Mouse (Mus musculus) liver, embryonic 15.5 days (tissue): ENCODE data around the gene Fars2. TPM values are rescaled to one million over a fixed set of nuclear protein-coding genes. Genes with fewer than 3 reads are reported as not detected.

ENCODE experiments used
- ATAC-seq: fragments of 200-750 bp; cut with Nextera tagmentation; 2 replicates; pipeline ENCODE4 v1.8.0; 2017; ENCODE audit warnings: moderate number of reproducible peaks, mild to moderate bottlenecking, moderate library complexity; ENCODE audit not compliant: insufficient read depth
- H3K27ac ChIP-seq: fragments of 300-500 bp; sonication (generic); replicated peaks from 2 replicates; pipeline ENCODE4 v1.5.1; 2015; ENCODE audit warnings: mild to moderate bottlenecking, inconsistent platforms
- H3K27me3 ChIP-seq: fragments of 300-500 bp; sonication (generic); 2 replicates; pipeline ENCODE4 v1.6.1; 2015; ENCODE audit warnings: mild to moderate bottlenecking, inconsistent platforms
- H3K36me3 ChIP-seq: fragments of 300-500 bp; sonication (generic); replicated peaks from 2 replicates; pipeline ENCODE4 v1.6.1; 2015; ENCODE audit warnings: moderate library complexity, mild to moderate bottlenecking, inconsistent platforms
- H3K4me1 ChIP-seq: fragments of 300-500 bp; sonication (generic); replicated peaks from 2 replicates; pipeline ENCODE4 v1.6.1; 2015; ENCODE audit warnings: inconsistent platforms
- H3K4me2 ChIP-seq: fragments of 300-500 bp; sonication (generic); 2 replicates; pipeline ENCODE4 v1.6.1; 2015; ENCODE audit warnings: moderate library complexity, mild to moderate bottlenecking, inconsistent platforms
- H3K4me3 ChIP-seq: fragments of 300-500 bp; sonication (generic); replicated peaks from 2 replicates; pipeline ENCODE4 v1.5.1; 2015; ENCODE audit warnings: mild to moderate bottlenecking, inconsistent platforms
- H3K9ac ChIP-seq: fragments of 300-500 bp; sonication (generic); 2 replicates; pipeline ENCODE4 v1.6.1; 2015; ENCODE audit warnings: moderate library complexity, mild to moderate bottlenecking, inconsistent platforms
- H3K9me3 ChIP-seq: fragments of 300-500 bp; sonication (generic); replicated peaks from 2 replicates; pipeline ENCODE4 v1.6.1; 2016; ENCODE audit warnings: inconsistent platforms
- WGBS: fragments of 180-500 bp; shearing (Covaris S2); methylation state at CpG from one replicate; pipeline ENCODE4 v1.1.7; 2015; ENCODE audit warnings: mixed read lengths; ENCODE audit not compliant: insufficient replicate concordance; 5-methylcytosine and 5-hydroxymethylcytosine counted together
- polyA plus RNA-seq: library from polyadenylated mRNA; unstranded; fragments of >200 nt; fragmentation: Nextera tagmentation; extraction: Ambion mirVana; gene quantifications from 2 replicates; pipeline ENCODE4 v1.2.1, GENCODE M21; 2015

Fars2 gene
- polyA plus RNA-seq, 1 experiment from 2014 or later: 26.7 TPM

DNA sequence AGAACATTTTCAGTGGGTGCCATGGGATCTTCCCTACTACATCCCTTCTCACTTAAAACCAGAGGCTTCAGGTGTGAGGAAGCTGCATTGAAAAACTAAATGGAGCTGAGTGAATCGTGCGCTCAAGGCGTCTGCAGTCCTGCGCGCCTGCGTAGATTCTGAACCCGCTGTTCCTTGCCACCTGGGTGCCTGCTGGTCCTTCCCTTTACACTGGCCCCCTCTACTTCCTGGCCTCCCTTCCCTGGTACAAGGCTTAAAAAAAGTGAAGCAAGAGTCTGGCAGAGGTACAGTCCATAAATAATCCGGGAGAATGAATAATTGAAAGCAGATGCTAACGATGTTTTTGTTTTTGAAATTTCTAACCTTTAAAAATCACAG is 619.4 kb downstream of the Fars2 start:
- H3K4me2 ChIP-seq: peak overlapping the region; percentile 63
- H3K27ac ChIP-seq: no peak overlapping the region
- no peaks in the 10 kb centered on the region for H3K36me3 ChIP-seq
- 11% methylated on average over 9 of the region's 9 CpGs for WGBS
- no peaks in the 10 kb centered on the region for H3K9me3 ChIP-seq
- no peak overlapping the region for H3K9ac ChIP-seq
- H3K4me1 ChIP-seq: 0 out of 2 replicates have a peak, but pooled peaks cover 5% of the 10 kb centered on the region
- 0 out of 2 replicates have a peak, but pooled peaks have one; percentile 2 for ATAC-seq
- H3K27me3 ChIP-seq: peaks cover 65% of the 10 kb centered on the region
- peak overlapping the region; percentile 48 for H3K4me3 ChIP-seq

GRCm38 (mm10) chr13:36750056-36750455 is 632.8 kb downstream of the Fars2 start:
- H3K4me1 ChIP-seq: no peaks in the 10 kb centered on the region
- WGBS: 47% methylated on average over 2 of the region's 2 CpGs
- no peak overlapping the region for H3K4me3 ChIP-seq
- no peak overlapping the region for H3K4me2 ChIP-seq
- no peaks in the 10 kb centered on the region for H3K9me3 ChIP-seq
- no peak overlapping the region for H3K27ac ChIP-seq
- no peak for ATAC-seq
- H3K27me3 ChIP-seq: no peaks in the 10 kb centered on the region
- no peak overlapping the region for H3K9ac ChIP-seq
- H3K36me3 ChIP-seq: no peaks in the 10 kb centered on the region

DNA sequence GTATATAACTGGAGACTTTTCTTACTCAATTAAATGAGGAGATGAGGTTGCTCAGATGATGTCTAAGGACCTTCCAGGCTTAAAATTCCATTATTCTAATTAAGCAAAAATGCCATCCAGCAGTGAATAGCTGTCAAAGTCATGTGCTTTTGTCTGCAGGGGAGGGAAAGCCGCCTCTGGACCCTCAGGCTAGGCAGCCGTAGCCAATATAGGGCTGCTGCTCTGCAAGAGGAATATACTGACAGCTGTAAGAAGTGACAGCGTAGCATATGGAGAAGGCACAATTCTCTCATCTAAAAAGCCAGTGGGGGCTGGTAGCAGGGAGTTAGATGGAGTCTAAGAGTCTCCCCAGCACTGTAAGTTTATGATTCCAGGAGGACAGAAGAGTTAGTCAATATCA is 634.6 kb downstream of the Fars2 start:
- ATAC-seq: no peak
- WGBS: 43% methylated on average over 3 of the region's 3 CpGs
- H3K36me3 ChIP-seq: no peaks in the 10 kb centered on the region
- no peak overlapping the region for H3K4me2 ChIP-seq
- H3K4me3 ChIP-seq: no peak overlapping the region
- H3K4me1 ChIP-seq: no peaks in the 10 kb centered on the region
- H3K9me3 ChIP-seq: no peaks in the 10 kb centered on the region
- H3K9ac ChIP-seq: no peak overlapping the region
- no peak overlapping the region for H3K27ac ChIP-seq
- H3K27me3 ChIP-seq: no peaks in the 10 kb centered on the region

- Histone ChIP-seq H3K27me3 (no peaks in the 10 kb centered on the region), H3K4me2 (no peak overlapping the region), H3K4me3 (no peak overlapping the region), H3K9ac (no peak overlapping the region), H3K4me1 (no peaks in the 10 kb centered on the region), H3K36me3 (no peaks in the 10 kb centered on the region), H3K9me3 (no peaks in the 10 kb centered on the region), H3K27ac (no peak overlapping the region)
- WGBS: 48% methylated on average over 2 of the region's 2 CpGs
- ATAC-seq: no peak
Measured at GRCm38 (mm10) chr13:36766801-36767200, 649.6 kb downstream of the Fars2 start.

Other genes starting within 250 kb of the Fars2 start
- gene Rpp40, start 211.1 kb upstream of the Fars2 start, polyA plus RNA-seq: 5.7 and 6.1 TPM in 2 replicates
- 1.3 and 2.7 TPM in 2 replicates for gene Ppp1r3g, start 158.6 kb upstream of the Fars2 start, polyA plus RNA-seq
- gene Lyrm4, start 114 bp downstream of the Fars2 start, polyA plus RNA-seq: 18.4 and 19.5 TPM in 2 replicates